Mouse (Mus musculus) spleen, postnatal 36 days (tissue): ENCODE measurements around the gene Slu7.
A peak's percentile ranks its signal among the peaks of the same experiment; 100 is the strongest.

Experiments
- DNase-seq, 2 experiments: peaks; one replicate each; pipeline ENCODE4 v3.0.0; 2022; ENCODE audit warnings: low spot score in 2 of 2, mixed read lengths in 1 of 2

Gene Slu7

DNA sequence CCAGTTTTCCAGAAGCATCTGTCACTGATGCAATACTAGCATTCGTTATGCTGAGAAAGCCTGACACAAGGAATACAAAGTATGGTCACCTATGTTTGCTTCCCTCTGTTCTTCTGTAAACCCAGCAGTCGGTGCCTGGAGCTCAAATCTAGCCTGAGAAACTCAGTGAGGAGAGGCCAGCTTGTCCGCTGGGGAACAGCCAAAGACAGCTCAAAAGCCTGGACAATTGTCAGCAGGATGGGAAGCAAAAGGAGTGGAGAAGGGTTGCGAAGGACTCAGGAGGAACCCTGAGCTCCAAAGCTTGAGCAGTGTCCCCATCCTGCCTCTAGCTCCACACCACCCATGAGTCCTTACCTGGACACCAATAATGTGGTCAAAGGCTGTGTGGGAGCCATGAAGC lies 50.5 kb downstream of the Slu7 start:
- DNase-seq: no peak

DNA sequence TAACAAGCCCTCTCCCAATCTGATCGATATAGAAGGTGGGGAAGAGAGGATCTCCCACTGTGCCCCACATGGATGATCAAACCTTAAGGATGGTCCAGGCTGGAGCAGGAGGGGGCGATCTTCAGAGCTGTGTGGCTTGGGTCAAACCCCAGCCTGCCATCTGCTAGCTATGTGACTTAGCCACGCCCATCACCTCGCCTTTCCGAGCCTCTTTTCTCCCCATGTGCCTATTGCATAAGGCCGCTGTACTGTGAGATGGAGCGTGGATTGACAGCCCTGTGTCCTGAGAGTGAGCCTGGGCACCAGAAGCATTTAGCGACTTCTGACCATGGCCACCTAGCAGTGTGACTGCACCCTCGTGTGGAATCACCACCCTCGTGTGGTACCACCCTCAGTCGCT lies 51.1 kb downstream of the Slu7 start:
- no peak for DNase-seq

DNA sequence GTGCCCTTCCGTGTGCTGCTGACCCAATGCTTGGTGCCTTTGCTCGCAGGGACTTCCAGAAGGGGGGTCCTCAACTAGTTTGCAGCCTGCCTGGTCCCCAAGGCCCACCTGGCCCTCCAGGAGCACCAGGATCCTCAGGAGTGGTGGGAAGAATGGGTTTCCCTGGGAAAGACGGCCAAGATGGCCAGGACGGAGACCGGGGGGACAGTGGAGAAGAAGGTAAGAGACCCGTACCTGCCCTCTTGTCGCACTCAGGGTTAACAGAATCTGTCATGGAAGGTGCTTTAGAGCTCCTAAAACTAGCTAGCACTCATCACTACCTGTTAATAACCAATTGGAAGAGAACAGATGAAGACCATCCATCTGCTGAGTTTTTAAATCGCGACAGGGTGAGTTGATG lies 52.3 kb downstream of the Slu7 start:
- DNase-seq: no peak

DNA sequence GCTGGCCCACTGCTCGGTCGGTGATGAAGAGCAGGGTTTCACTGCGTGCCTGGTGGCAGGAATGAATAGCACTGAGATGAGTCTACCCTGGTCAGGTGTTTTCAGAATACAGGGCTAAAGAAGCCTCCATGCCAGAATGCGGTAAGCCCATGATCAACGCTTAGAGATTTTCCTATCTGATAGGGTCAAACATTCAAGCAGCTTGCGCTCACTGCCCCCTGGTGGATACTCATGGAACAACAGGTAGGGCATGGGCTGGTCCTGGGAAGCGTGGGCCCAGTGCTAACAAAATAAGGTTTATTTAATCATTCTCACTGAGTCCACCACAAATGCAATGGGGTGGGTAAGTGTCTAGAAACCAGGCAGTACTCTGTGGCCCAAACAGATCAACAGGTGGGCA lies 59.1 kb downstream of the Slu7 start:
- peak; percentile 15 to 39 for DNase-seq

DNA sequence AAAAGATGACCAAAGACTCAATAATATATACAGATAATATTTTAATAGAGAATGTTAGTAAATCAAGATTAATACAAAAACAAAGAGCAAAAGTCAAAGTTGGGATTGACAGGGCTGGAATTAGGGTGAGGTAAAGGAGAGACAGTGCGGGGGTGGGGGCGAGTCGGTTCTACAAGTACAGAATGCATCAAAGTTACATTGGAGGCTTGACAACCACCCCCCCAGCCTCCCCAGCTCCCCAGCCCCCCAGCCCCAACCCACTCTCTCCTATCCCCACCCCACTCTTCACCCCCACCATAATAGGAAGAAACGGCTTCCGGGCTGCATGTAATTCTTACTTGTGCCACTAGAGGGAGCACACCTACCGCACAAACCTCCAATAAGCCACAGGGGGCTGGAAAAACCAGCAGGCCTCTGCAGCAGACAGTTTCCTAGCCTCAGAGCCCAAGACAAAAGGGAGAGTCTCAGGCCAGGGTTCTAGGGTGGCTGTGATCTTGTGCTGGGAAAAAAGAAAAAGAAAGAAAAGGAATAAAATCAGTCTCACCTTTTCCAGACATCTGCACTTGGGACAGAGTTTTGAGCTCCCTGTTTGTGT lies 60.4 kb downstream of the Slu7 start:
- DNase-seq: peak; percentile 6 to 11

- no peak for DNase-seq
These were observed 61.5 kb downstream of the Slu7 start for GRCm38 (mm10) chr11:43495037-43495436.

GRCm38 (mm10) chr11:43495532-43495931 lies 62.0 kb downstream of the Slu7 start:
- no peak for DNase-seq
